Mouse (Mus musculus) CH12.LX (cell line): ENCODE measurements around the gene Tas2r143.

Source experiments
- BHLHE40 ChIP-seq: IDR thresholded peaks from 2 replicates; pipeline ENCODE4 v1.6.1; 2011; ENCODE audit warnings: mild to moderate bottlenecking, low read depth, low read length, improper control_type of control experiment
- CTCF ChIP-seq, 2 experiments: IDR thresholded peaks in 1 of 2; conservative IDR thresholded peaks in 1 of 2; 2 replicates each; pipeline ENCODE4 v1.5.1; 2011 to 2012; ENCODE audit warnings: low read depth in 2 of 2, low read length in 2 of 2, improper control_type of control experiment in 1 of 2, inconsistent platforms in 1 of 2, mild to moderate bottlenecking in 1 of 2, moderate library complexity in 1 of 2
- JUND ChIP-seq: conservative IDR thresholded peaks from 2 replicates; pipeline ENCODE4 v1.6.1; 2011; ENCODE audit warnings: low read depth, low read length, improper control_type of control experiment
- NELFE ChIP-seq: IDR thresholded peaks from 2 replicates; pipeline ENCODE4 v1.6.1; 2011; ENCODE audit warnings: low read depth, low read length, improper control_type of control experiment
- POLR2A ChIP-seq: IDR thresholded peaks from 2 replicates; pipeline ENCODE4 v1.6.1; 2011; ENCODE audit warnings: low read depth, mild to moderate bottlenecking, improper control_type of control experiment, low read length
- RAD21 ChIP-seq: IDR thresholded peaks from 2 replicates; pipeline ENCODE4 v1.6.1; 2011; ENCODE audit warnings: low read depth, mild to moderate bottlenecking, low read length, improper control_type of control experiment, moderate library complexity
- TCF12 ChIP-seq: IDR thresholded peaks from 2 replicates; pipeline ENCODE4 v1.6.1; 2014; ENCODE audit warnings: low read depth, mild to moderate bottlenecking, inconsistent platforms, low read length, improper control_type of control experiment
- ZC3H11A ChIP-seq: IDR thresholded peaks from 2 replicates; pipeline ENCODE4 v1.6.1; 2012; ENCODE audit warnings: low read depth, mild to moderate bottlenecking, inconsistent platforms, low read length, improper control_type of control experiment
- ZKSCAN1 ChIP-seq: IDR thresholded peaks from 2 replicates; pipeline ENCODE4 v1.6.1; 2012; ENCODE audit warnings: low read depth, inconsistent platforms, low read length, improper control_type of control experiment, borderline replicate concordance
- ZNF384 ChIP-seq: IDR thresholded peaks from 2 replicates; pipeline ENCODE4 v1.6.1; 2012; ENCODE audit warnings: low read depth, low read length, improper control_type of control experiment, inconsistent platforms

- no peak for TF ChIP-seq TCF12
- no peak for TF ChIP-seq CTCF (conservative IDR thresholded peaks at IDR 0.05 in 1 of 2, IDR thresholded peaks at IDR 0.05 in 1 of 2; ENCODE audit: low read depth in 2 of 2, low read length in 2 of 2)
- no peak for TF ChIP-seq ZC3H11A
- TF ChIP-seq ZKSCAN1, result no peak
- TF ChIP-seq ZNF384, result no peak
- TF ChIP-seq JUND, result no peak
- TF ChIP-seq NELFE, result no peak
- TF ChIP-seq POLR2A, result no peak
- no peak for TF ChIP-seq RAD21
- no peak for TF ChIP-seq BHLHE40
Measured at GRCm38 (mm10) chr6:42421439-42421838, 21.4 kb downstream of the Tas2r143 start.
